Mouse (Mus musculus) heart, adult 2 months (tissue): ENCODE measurements around the gene Hint3.

Experiments
- CTCF ChIP-seq: fragments of 200-600 bp; IDR thresholded peaks from 2 replicates; pipeline ENCODE4 v1.8.1; 2022; ENCODE audit warnings: antibody characterized with exemption, mild to moderate bottlenecking, moderate library complexity
- POLR2A ChIP-seq: fragments of 200-500 bp; IDR thresholded peaks from 2 replicates; pipeline ENCODE4 v1.6.1; 2011; ENCODE audit warnings: mild to moderate bottlenecking, low read depth, low read length, control low read depth; ENCODE audit not compliant: insufficient read depth

- TF ChIP-seq CTCF (no peak), POLR2A (no peak)
Observed at GRCm38 (mm10) chr10:30585691-30586090, 43.7 kb downstream of the Hint3 start.
